Mouse (Mus musculus) heart, postnatal 0 days (tissue): ENCODE measurements around the gene Aig1. TPM values are rescaled to one million over a fixed set of nuclear protein-coding genes. Genes with fewer than 3 reads are reported as not detected.

Experiments used
- ATAC-seq: fragments of 200-750 bp; cut with Nextera tagmentation; 2 replicates; pipeline ENCODE4 v1.8.0; 2017; ENCODE audit warnings: low read depth, moderate number of reproducible peaks, moderate library complexity; ENCODE audit not compliant: insufficient read depth
- DNase-seq: peaks from one replicate; pipeline ENCODE4 v3.0.0-alpha.2; 2016; ENCODE audit warnings: low spot score
- H3K27ac ChIP-seq: fragments of 300-500 bp; sonication (generic); 2 replicates; pipeline ENCODE4 v1.5.1; 2014; ENCODE audit warnings: low read depth, mild to moderate bottlenecking
- H3K27me3 ChIP-seq: fragments of 300-500 bp; sonication (generic); 2 replicates; pipeline ENCODE4 v1.6.1; 2014; ENCODE audit warnings: low read length, mixed read lengths; ENCODE audit not compliant: control insufficient read depth, insufficient read depth
- H3K36me3 ChIP-seq: fragments of 300-500 bp; sonication (generic); replicated peaks from 2 replicates; pipeline ENCODE4 v1.6.1; 2014; ENCODE audit warnings: low read length, mixed read lengths; ENCODE audit not compliant: control insufficient read depth, insufficient read depth
- H3K4me1 ChIP-seq: fragments of 300-500 bp; sonication (generic); 2 replicates; pipeline ENCODE4 v1.6.1; 2014; ENCODE audit warnings: antibody characterized with exemption; ENCODE audit not compliant: control insufficient read depth, insufficient read depth
- H3K4me2 ChIP-seq: fragments of 300-500 bp; sonication (generic); 2 replicates; pipeline ENCODE4 v1.6.1; 2014; ENCODE audit warnings: low read depth, mild to moderate bottlenecking, low read length, moderate library complexity
- H3K4me3 ChIP-seq: fragments of 300-500 bp; sonication (generic); 2 replicates; pipeline ENCODE4 v1.5.1; 2014; ENCODE audit warnings: low read depth, low read length
- H3K9ac ChIP-seq: fragments of 300-500 bp; sonication (generic); replicated peaks from 2 replicates; pipeline ENCODE4 v1.6.1; 2014; ENCODE audit warnings: low read depth, low read length, mixed read lengths
- H3K9me3 ChIP-seq: fragments of 300-500 bp; sonication (generic); replicated peaks from 2 replicates; pipeline ENCODE4 v1.6.1; 2016; ENCODE audit warnings: low read length; ENCODE audit not compliant: control insufficient read depth
- CTCF ChIP-seq: IDR thresholded peaks from 2 replicates; pipeline ENCODE4 v1.5.1; 2016; ENCODE audit warnings: antibody characterized with exemption, control low read depth, low read depth
- EP300 ChIP-seq: IDR thresholded peaks from 2 replicates; pipeline ENCODE4 v1.6.1; 2016; ENCODE audit warnings: antibody characterized with exemption, low read depth
- WGBS: fragments of 180-500 bp; shearing (Covaris S2); extraction: QIAGEN DNeasy Blood & Tissue Kit; methylation state at CpG from one replicate; pipeline ENCODE4 v1.1.7; 2014; 5-methylcytosine and 5-hydroxymethylcytosine counted together
- polyA plus RNA-seq: library from polyadenylated mRNA; unstranded; fragments of >200 nt; fragmentation: Nextera tagmentation; extraction: Ambion mirVana; gene quantifications from 2 replicates; pipeline ENCODE4 v1.2.1, GENCODE M21; 2015
- total RNA-seq: library from RNA; depleted of rRNA; stranded (reverse); fragments of >200 nt; gene quantifications from 2 replicates; pipeline ENCODE4 v1.2.3, GENCODE M21; 2014; ENCODE audit warnings: low replicate concordance

Aig1 gene
- total and polyA plus RNA-seq, 2 experiments from 2014 or later, result 77.4 to 147 TPM

- H3K4me2 ChIP-seq, result no peak overlapping the region
- H3K27me3 ChIP-seq, result no peaks in the 10 kb centered on the region
- H3K9ac ChIP-seq, result no peak overlapping the region
- no peak overlapping the region for H3K4me3 ChIP-seq
- no peak for ATAC-seq
- H3K9me3 ChIP-seq, result peaks cover 4% of the 10 kb centered on the region
- DNase-seq, result no peak
- H3K36me3 ChIP-seq, result no peaks in the 10 kb centered on the region
- no peak overlapping the region for H3K27ac ChIP-seq
- no peaks in the 10 kb centered on the region for H3K4me1 ChIP-seq
- no peak for TF ChIP-seq CTCF
- WGBS, result 54% methylated on average over 10 of the region's 10 CpGs
Measured at GRCm38 (mm10) chr10:13874301-13875037, 5.7 kb upstream of the Aig1 start.

GRCm38 (mm10) chr10:13870531-13870930 lies 1.8 kb upstream of the Aig1 start:
- ATAC-seq (no peak), DNase-seq (no peak)
- 88% methylated on average over 3 of the region's 3 CpGs for WGBS
- H3K4me2 ChIP-seq, result no peak overlapping the region
- H3K9ac ChIP-seq, result no peak overlapping the region
- peaks cover 4% of the 10 kb centered on the region for H3K9me3 ChIP-seq
- no peak overlapping the region for H3K4me3 ChIP-seq
- H3K36me3 ChIP-seq, result no peaks in the 10 kb centered on the region
- no peaks in the 10 kb centered on the region for H3K27me3 ChIP-seq
- TF ChIP-seq CTCF, result 0 out of 2 replicates have a peak, but pooled peaks have one; percentile 1
- TF ChIP-seq EP300, result no peak
- H3K27ac ChIP-seq, result no peak overlapping the region
- peaks cover 17% of the 10 kb centered on the region for H3K4me1 ChIP-seq

GRCm38 (mm10) chr10:13869322-13870035 lies 699 bp upstream of the Aig1 start:
- peak; percentile 35 for DNase-seq
- TF ChIP-seq CTCF (no peak), EP300 (no peak)
- WGBS, result 22% methylated on average over 13 of the region's 13 CpGs
- peak overlapping the region; percentile 89; the same call in 1 of the 2 replicates for H3K9ac ChIP-seq
- H3K4me2 ChIP-seq, result peak overlapping the region; percentile 93
- no peaks in the 10 kb centered on the region for H3K36me3 ChIP-seq
- H3K27ac ChIP-seq, result peak overlapping the region; percentile 93
- H3K4me3 ChIP-seq, result peak overlapping the region; percentile 92
- H3K27me3 ChIP-seq, result no peaks in the 10 kb centered on the region
- H3K4me1 ChIP-seq, result peaks cover 20% of the 10 kb centered on the region
- ATAC-seq, result no peak
- H3K9me3 ChIP-seq, result peaks cover 4% of the 10 kb centered on the region

- Histone ChIP-seq H3K27ac (peak overlapping the region; percentile 82), H3K4me2 (peak overlapping the region; percentile 21), H3K27me3 (no peaks in the 10 kb centered on the region), H3K9me3 (no peaks in the 10 kb centered on the region), H3K4me1 (peaks cover 23% of the 10 kb centered on the region), H3K9ac (no peak overlapping the region), H3K36me3 (no peaks in the 10 kb centered on the region), H3K4me3 (0 out of 2 replicates have a peak overlapping the region, but pooled peaks have one; percentile 0)
- ATAC-seq, result no peak; the same call in 1 of the 2 replicates
- TF ChIP-seq CTCF, result no peak
- TF ChIP-seq EP300, result no peak
- peak; percentile 74 for DNase-seq
- 15% methylated on average over 4 of the region's 4 CpGs for WGBS
Measured at GRCm38 (mm10) chr10:13866391-13866790, 2.4 kb downstream of the Aig1 start.

- peak overlapping the region; percentile 19; the same call in 1 of the 2 replicates for H3K4me3 ChIP-seq
- peak; percentile 77 for ATAC-seq
- TF ChIP-seq EP300, result no peak
- no peak for TF ChIP-seq CTCF
Measured at GRCm38 (mm10) chr10:13861115-13861909, 7.5 kb downstream of the Aig1 start.

More at GRCm38 (mm10) chr10:13861115-13861909, 7.5 kb downstream of the Aig1 start:
- peak overlapping the region; percentile 35 for H3K4me2 ChIP-seq
- H3K27ac ChIP-seq, result peak overlapping the region; percentile 71
- H3K4me1 ChIP-seq, result peaks cover 28% of the 10 kb centered on the region
- 24% methylated on average over 11 of the region's 11 CpGs for WGBS
- no peaks in the 10 kb centered on the region for H3K27me3 ChIP-seq
- peak; percentile 74 for DNase-seq
- 0 out of 2 replicates have a peak overlapping the region, but pooled peaks have one; percentile 6 for H3K9ac ChIP-seq
- H3K9me3 ChIP-seq, result no peaks in the 10 kb centered on the region
- H3K36me3 ChIP-seq, result no peaks in the 10 kb centered on the region
